Mouse (Mus musculus) natural killer cell, adult 2 months (primary cell): ENCODE measurements around the gene Rpl3l.

Source experiments
- DNase-seq, 2 experiments: peaks; one replicate each; pipeline ENCODE4 v3.0.0; 2022; ENCODE audit warnings: low spot score in 2 of 2

Gene Rpl3l

DNA sequence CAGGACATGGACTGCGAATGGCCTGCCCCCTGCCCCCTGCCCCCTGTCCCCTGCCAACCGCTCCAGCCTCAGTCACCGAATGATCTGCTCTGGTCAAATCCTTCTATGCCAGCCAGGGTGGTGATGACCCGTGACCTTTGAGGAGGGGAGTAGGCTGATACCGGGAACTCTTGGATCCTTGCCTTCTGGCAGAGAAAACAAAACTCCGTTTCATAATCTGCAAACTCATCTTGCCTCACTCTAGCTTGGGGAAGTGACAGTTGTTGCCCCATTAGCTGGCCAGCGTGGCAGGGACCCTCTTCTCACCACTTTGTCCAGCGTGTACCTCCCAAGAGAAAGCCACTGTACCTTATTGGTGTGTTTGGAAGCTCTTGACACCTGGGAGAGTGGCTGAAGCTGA lies 14.7 kb downstream of the Rpl3l start:
- no peak for DNase-seq

DNA sequence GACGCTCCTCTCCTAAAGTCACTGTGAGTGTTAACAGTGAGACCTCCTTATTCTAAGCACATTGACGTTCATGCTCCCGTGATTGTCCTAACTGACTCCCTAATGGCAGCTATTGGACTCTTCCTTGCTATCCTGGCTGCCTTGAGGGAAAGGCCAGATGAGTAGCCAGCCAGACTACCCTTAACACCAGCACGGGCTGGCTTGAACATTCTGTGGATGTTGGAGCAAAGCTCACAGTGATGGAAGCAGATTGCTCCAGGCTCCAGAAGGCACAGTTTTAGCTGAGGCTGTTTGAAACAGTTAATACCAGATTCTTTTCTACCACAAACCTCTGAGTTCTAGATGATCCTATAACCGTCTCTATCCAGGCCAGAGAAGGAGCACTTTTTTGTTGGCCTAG lies 16.3 kb downstream of the Rpl3l start:
- no peak for DNase-seq

DNA sequence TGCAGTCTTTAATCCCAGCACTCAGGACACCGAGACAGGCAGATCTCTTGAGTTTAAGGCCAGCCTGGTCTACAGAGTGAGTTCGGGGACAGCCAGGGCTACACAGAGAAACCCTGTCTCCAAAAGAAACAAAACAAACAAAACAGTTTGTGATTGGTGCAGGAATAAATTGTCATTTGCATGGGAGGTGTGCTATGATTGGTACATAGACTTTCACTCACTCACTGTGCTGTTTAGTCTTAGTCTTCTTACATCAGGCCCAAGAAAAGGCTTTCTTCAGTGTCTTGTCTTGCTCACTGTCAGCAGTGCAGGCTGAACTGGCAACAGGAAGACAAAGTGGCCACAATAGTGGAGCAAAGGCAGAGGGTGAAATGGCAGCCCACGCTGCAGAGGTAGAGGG lies 16.8 kb downstream of the Rpl3l start:
- DNase-seq, result no peak

DNA sequence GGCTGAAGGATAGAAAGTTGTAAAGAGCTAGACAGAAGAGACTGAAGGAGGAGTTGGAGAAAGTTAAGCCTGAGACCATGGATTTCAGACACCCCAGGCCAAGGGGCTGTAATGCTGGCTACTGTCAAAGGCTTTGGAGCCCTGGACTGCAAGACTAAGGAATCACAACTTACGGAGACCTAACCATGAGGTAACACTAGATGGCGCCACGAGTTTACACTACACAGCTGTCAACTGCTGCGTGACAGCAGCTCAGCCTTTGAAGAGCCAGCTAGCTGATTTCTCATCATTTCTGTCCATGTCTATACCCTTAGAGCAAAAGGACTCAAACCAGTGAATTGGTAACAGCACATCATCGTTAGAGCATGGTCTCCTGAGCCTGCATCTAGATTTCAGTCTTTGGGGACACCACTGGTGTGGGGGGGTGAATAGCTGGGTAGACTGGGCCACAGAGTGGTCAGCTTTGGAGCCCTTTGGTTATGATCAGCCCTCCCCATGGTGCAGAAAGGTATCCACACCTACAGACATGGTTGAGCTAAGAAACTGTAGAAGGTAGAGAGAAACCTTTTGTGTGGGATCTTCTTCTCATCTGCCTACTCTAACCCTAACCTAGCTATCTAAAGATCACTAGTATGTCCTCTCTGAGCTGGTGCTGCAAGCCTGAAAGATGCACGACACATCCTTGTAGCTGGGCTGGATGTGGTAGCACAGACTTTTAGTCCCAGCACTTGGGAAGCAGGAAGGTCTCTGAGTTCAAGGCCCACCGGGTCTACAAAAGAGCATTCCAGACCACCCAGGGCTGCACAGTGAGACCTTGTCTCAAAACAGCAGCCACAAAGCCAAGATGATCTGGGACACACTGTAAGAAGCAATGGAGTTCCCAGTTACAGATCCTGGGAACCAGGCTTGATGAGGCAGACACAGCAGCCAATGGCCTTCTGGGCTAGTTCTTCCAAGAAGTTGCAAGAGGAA lies 18.2 kb downstream of the Rpl3l start:
- peak; percentile 72 to 83 for DNase-seq

DNA sequence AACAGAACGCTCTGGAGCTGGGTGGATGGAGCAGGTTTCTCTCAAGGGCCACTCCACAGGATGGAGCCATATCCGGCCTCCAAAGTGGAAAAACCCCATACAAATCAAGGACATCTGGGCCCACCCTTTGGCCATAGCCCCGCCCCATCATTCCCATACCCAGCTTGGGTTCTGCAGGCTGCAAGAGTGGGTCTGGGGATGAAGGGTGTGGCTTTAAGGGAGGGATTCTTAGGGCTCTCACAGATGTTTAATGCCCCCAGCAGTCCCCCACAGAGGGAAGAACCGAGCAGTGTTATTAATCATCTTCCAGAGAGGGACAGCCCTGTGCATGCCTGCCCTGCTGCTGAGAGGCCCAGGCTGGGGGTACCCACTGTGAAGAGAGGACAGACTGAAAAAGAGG lies 19.4 kb downstream of the Rpl3l start:
- no peak for DNase-seq

DNA sequence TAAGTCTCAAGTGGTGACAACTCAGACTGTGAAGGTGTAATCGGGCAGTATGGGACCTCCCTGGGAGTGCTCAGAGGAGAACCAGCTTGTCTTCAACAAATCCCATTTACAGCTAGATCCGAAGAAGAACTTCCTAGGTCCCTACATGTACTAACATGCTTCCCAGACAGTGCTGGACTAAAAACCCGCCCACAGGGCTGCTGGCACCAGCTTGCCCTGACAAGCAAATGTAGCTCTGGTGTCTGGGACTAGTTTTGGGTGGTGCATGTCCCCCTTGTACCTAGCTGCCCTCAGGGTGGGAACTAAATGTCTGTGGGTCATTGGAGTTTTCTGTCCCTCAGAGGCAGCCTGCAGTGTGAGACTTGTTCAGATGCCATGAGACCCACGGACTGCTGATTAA lies 23.9 kb downstream of the Rpl3l start:
- no peak for DNase-seq

DNA sequence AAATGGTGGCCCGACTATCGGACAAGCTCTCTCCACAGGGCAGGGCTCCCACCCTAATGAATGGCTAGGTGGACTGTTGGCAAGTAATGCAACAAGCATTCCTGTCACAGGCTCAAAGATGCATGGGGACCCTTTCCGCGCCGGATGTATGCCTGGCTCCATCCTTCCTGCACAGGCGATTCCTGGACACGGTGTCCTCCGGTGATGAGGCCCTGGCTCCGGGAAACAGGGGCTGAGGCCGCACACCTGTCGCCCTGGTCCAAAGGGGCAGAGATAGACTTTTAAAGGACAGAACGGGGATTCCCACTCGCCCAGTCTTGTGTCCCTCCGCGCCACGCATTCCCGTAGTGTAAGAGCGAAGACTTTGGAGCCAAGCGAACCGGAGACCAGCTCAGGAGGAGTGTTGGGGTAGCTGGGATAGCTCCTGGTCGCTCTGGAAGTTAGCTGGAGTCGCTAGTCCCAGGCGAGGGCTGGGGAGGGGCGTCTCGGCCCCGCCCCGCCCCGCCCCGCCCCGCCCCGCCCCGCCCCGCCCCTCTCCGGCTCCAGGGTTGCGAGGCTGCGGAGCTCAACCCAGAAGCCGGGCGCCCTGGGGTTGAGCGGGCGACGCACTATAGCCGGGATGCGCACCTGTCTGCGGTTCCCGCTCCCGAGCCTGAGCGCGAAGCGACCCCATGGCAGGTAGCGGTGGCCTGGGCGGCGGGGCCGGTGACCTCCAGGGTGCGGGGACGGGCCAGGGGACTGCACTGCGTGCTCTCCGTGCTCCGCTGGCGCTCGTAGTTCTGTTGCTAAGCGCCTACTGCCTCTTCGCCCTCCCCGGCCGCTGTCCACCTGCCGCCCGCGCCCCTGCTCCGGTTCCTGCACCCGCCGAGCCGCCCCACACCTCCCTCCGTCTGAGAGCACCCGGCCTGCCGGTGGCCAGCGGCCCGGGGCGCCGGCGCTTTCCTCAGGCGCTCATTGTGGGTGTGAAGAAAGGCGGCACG lies 25.1 kb downstream of the Rpl3l start, which contains the start of gene Hs3st6:
TSS of gene Hs3st6 (plus strand) at position 574 of the 980 bp plus-strand sequence.
- DNase-seq, result no peak

DNA sequence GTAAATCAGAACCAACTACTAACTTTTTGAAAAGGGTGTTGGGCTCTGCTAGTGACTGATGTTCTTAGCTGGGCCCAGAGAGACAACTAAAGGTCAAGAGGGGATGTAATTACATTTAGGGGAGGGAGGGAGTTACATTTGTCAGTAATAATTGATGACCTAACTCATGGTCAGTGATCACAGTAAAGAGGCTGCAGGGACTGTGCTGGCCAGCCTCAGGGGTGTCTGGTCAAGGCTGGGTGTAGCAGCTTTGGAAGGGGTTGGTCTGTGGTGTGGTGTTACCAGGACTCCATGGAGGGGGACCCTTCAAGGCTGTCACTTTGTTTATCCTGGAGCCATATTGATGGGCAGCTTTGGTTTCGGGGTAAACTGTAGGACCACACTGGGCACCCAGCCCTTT lies 29.8 kb downstream of the Rpl3l start:
- DNase-seq, result no peak

DNA sequence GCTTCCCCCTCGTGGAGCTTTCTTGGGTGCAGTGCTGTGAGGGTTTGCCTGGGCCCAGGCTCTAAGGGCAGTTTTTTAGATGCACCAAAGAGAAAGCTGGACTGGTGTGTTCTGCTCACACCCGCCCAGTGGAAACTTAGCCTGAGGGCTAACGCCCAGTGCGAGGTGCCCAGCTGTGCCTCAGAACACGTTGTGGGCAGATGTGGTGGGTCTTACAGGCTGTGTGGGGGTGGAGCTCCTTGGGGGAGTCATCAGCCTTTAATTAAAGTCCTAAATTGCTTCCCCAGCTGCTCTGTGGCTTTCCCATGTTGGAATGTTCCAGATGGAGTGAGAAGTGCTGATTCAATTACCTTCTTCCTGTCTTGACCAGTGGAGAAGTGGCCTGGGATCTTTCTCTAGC lies 33.5 kb downstream of the Rpl3l start:
- no peak for DNase-seq

DNA sequence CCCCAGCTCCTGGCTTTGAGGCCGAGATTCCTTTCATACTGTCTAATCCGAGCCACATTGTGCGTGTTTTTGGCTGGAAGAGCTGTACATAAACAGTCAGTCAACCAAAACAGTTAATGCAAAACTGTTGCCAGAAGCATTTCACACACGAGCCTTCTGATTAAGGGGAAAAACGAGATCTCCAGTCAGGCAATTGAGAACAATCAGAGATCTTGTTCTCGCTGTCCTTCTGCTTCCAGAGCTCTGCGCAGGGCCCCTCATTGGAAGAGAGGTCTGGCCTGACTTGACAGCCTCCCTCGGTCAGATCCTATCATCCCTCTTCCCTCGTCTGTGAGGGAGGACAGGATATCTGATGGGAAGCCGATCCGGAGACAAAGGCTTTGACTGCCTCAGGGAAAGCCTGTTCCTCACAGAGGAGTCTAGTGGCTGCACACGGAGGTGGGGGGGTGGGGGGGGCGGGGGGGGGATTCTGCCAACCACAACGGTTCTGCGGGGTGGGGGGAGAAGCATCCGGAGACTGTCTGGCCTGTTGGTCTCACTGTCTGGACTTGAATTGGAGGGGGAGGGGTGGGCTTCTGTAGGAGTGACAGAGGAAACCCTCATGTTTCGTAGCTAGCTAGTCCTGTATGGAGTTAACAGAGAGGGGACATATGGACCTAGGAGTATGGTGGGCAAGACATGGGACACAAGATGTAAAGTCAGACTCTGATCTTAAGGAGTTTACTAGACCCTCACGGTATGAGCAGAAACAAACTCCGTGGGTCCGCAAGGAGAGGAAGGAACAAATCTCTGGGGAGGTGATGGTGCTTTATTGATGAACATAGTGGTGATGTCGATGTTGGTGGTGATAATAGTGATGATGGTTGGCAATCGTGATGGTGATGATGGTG lies 37.6 kb downstream of the Rpl3l start:
- DNase-seq, result no peak

DNA sequence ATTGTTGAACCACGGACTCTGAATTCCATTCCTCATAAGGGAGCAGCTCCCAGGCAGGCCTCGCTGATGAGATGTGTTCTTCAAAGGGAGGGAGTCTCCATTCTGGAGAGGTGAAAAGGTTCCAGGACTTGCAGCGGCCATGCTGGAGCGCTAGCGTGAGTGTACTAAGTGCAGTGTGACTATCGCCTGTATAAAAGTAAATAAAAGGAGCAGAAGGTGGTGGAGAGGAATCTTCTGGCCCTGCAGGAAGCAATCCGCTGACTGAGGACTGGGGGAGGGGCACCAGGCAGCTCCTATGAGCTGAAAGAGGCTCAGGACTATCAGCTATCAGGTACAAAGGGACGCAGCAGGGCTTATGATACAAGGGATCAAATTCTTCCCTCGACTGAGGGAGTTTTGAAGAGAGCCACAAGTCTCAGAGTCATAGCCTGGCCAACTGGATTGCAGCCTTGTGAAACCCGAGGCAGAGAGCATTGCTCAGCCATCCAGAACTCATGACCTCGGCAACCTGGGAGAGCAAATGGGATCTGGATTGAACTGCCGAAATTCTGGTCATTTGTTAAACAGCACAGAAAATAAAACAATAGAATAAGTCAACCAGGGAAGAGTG lies 38.8 kb downstream of the Rpl3l start:
- DNase-seq, result no peak

DNA sequence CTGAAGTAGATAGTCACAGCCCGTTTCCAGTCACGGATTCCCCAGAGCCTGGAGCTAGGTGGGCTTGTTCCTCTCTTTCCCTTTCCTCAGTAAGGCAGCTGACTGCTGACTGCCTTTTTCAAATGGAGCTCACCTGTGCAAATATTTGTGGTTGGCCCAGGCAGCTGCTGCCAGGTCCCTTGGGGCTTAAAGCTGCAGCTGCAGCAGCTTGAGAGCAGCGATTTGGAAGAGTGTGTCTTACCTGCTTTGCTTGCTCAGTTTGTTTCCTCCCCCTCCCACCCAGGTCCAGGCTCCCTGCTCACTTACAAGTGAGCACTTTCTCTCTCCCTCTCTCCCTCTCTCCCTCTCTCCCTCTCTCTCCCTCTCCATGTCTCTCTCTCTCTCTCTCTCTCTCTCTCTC lies 41.5 kb downstream of the Rpl3l start:
- no peak for DNase-seq

DNA sequence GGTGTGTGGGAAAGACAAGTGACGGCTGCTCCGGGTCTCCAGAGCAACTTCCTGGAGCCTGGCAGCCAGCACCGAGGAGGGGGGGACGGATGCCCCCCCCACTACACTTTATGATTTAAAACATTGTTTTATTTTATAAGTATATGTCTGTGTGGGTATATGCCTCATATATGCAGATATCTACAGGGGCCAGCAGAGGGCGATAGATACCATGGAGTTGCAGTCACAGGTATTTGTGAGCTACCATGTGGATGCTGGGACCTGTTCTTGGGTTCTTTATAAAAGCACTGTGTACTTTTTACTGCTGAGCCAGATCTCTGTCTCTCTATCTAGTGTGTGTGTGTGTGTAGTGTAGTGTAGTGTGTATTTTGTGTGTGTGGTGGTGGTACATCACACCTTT lies 45.6 kb downstream of the Rpl3l start:
- no peak for DNase-seq

DNA sequence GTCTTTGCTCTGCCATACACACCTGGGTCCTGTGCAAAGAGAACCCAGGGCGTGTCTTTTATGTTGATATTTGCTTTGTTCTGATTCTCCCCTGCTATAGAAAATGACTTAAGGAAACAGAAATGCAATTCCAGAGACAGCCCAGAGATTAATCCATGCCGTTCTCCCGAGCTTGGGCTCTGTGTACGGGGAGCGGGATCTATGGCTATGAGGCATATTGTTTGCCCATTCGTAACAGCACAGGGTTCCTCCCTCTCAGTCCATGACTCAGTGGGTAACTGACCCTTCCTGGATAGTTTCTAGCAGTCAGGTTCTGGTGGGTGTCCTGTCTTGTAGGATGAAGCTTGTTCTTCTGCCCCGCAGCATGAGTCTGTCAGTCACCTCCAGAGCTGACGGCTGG lies 47.6 kb downstream of the Rpl3l start:
- no peak for DNase-seq

DNA sequence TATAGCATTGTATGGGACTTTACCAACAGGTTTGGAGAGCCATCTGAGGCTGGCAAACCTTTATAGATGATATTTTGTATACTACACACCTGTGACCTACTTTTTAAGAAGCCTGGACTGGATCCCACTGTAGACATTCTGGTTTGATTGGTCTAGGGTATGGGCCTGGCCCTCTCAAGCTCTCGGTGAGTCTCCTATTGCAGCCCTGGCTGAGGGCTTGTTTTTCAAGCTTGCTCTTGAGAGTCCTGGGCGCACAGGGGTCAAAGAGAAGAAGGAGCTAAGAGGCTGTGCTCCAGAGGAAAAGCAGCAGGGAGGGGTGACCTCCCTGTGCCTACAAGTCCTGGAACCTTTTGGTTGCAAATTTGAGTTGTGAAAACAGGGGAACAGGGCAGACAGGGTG lies 49.5 kb downstream of the Rpl3l start:
- DNase-seq, result no peak

DNA sequence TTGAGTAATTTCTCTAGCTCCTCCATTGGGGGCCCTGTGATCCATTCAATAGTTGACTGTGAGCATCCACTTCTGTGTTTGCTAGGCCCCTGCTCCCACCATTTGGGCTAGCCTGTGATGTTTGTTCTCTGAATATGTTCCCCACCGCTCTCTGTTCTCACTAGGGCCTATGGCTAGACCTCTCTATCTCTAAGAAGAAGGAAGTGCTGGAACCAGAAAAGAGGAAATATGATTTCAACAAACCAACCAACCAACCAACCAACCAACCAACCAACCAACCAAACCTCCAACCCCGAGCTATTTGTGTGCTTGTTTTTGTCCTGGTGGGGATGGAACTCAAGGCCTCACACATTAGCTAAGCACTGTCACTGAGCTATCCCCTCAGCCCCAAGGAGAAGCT lies 53.2 kb downstream of the Rpl3l start:
- no peak for DNase-seq
